12 mouse cellular contexts compared by ENCODE assay signal in genomic region chr4:139590446-139590845, GRCm38 (mm10). TPM values are rescaled to one million over a fixed set of nuclear protein-coding genes. Genes with fewer than 3 reads are reported as not detected.
DNase-seq lines count a peak whose midpoint lies in the region; ATAC-seq lines count a peak whose summit lies in the region.
"Had no signal": no experiment of that assay in that cellular context is flagged by ENCODE, and none has a peak within 500 bp of the region (broad histone marks: within the 10 kb centered on the region; RNA-seq: fewer than 3 reads in every experiment).

No protein-coding gene starts in this region.

- no peaks in the 10 kb centered on the region for H3K27me3 ChIP-seq in midbrain, embryonic 11.5 days (ENCODE audit: control insufficient read depth, insufficient read depth, low read length)
- H3K27me3 ChIP-seq in midbrain, embryonic 15.5 days (replicated peaks) = no peaks in the 10 kb centered on the region
- H3K27me3 ChIP-seq in limb, embryonic 11.5 days (ENCODE audit: control insufficient read depth, insufficient read depth, low read length) = no peaks in the 10 kb centered on the region

- H3K27ac ChIP-seq in midbrain, embryonic 11.5 days (ENCODE audit: low read depth, low read length) = peak overlapping the region; percentile 57
- no peak overlapping the region for H3K27ac ChIP-seq in midbrain, embryonic 15.5 days
- no peak overlapping the region for H3K27ac ChIP-seq in limb, embryonic 11.5 days (replicated peaks; ENCODE audit: low read depth, low read length)
- H3K27ac ChIP-seq: liver, embryonic 14.5 days had no signal

- no peak overlapping the region for H3K9ac ChIP-seq in midbrain, embryonic 11.5 days (ENCODE audit: low read length)
- H3K9ac ChIP-seq in midbrain, embryonic 15.5 days = no peak overlapping the region
- H3K9ac ChIP-seq in limb, embryonic 11.5 days (ENCODE audit: low read length) = peak overlapping the region; percentile 32; the same call in 1 of the 2 replicates
- H3K9ac ChIP-seq: liver, embryonic 14.5 days had no signal

- DNase-seq in midbrain, embryonic 11.5 days (ENCODE audit: low spot score, missing footprints) = peak; percentile 89
- DNase-seq in cerebellum, postnatal 25 days = peak; percentile 92 to 93
- peak; percentile 62 for DNase-seq in limb, embryonic 11.5 days (ENCODE audit: low spot score)
- no peak for DNase-seq in right cerebral cortex, postnatal 4 days
- DNase-seq in left cerebral cortex, adult 18-20 months (ENCODE audit: low spot score in 2 of 2) = no peak
- DNase-seq in layer of hippocampus, adult 9-10 months (ENCODE audit: low spot score) = no peak
- DNase-seq: kidney, postnatal 4 days; thymus, postnatal 36 days had no signal

- WGBS in midbrain, embryonic 11.5 days = 27% methylated on average over 4 of the region's 4 CpGs
- WGBS in midbrain, embryonic 15.5 days = 28% methylated on average over 4 of the region's 4 CpGs
- 15% methylated on average over 4 of the region's 4 CpGs for WGBS in limb, embryonic 11.5 days

- H3K4me1 ChIP-seq in midbrain, embryonic 11.5 days (ENCODE audit: control insufficient read depth, insufficient read depth, low read length) = peaks cover 12% of the 10 kb centered on the region
- peaks cover 16% of the 10 kb centered on the region for H3K4me1 ChIP-seq in midbrain, embryonic 15.5 days
- peaks cover 31% of the 10 kb centered on the region for H3K4me1 ChIP-seq in limb, embryonic 11.5 days (ENCODE audit: control insufficient read depth, insufficient read depth, low read length)

- H3K9me3 ChIP-seq in midbrain, embryonic 11.5 days (ENCODE audit: control insufficient read depth, low read length) = no peaks in the 10 kb centered on the region
- H3K9me3 ChIP-seq in midbrain, embryonic 15.5 days = no peaks in the 10 kb centered on the region
- H3K9me3 ChIP-seq in limb, embryonic 11.5 days (ENCODE audit: control insufficient read depth, low read length) = no peaks in the 10 kb centered on the region

- no peak overlapping the region for H3K4me3 ChIP-seq in midbrain, embryonic 11.5 days (ENCODE audit: low read depth, low read length)
- no peak overlapping the region for H3K4me3 ChIP-seq in midbrain, embryonic 15.5 days
- H3K4me3 ChIP-seq in limb, embryonic 11.5 days (ENCODE audit: low read depth, low read length) = no peak overlapping the region

- H3K4me2 ChIP-seq in midbrain, embryonic 11.5 days = no peak overlapping the region
- no peak overlapping the region for H3K4me2 ChIP-seq in midbrain, embryonic 15.5 days
- no peak overlapping the region for H3K4me2 ChIP-seq in limb, embryonic 11.5 days (ENCODE audit: low read depth, severe bottlenecking)

- no peaks in the 10 kb centered on the region for H3K36me3 ChIP-seq in midbrain, embryonic 11.5 days (ENCODE audit: control insufficient read depth, insufficient read depth, low read length)
- H3K36me3 ChIP-seq in midbrain, embryonic 15.5 days (replicated peaks) = no peaks in the 10 kb centered on the region
- no peaks in the 10 kb centered on the region; the same call in 1 of the 2 replicates for H3K36me3 ChIP-seq in limb, embryonic 11.5 days (ENCODE audit: control insufficient read depth, insufficient read depth, low read length)

- ATAC-seq in midbrain, embryonic 11.5 days (ENCODE audit: low FRiP score) = peak; percentile 68; the same call in 1 of the 2 replicates
- no peak for ATAC-seq in midbrain, embryonic 15.5 days (replicated peaks)
- ATAC-seq in limb, embryonic 11.5 days (ENCODE audit: insufficient number of reproducible peaks, low FRiP score, low TSS enrichment, low read depth) = no peak

RNA-seq across cellular contexts. Expression of gene Gm21969, which starts 12.5 kb away (rescaled TPM):
- not detected in 2 replicates for polyA plus RNA-seq in midbrain, embryonic 11.5 days (2014; fragmentation: Nextera tagmentation; extraction: Ambion mirVana)
- not detected in 2 replicates for polyA plus RNA-seq in midbrain, embryonic 15.5 days (2015; fragmentation: Nextera tagmentation; extraction: Ambion mirVana)
- not detected in 2 replicates for polyA plus RNA-seq in limb, embryonic 11.5 days (2014; fragmentation: Nextera tagmentation; extraction: Ambion mirVana)
- total RNA-seq in left cerebral cortex, adult 18-20 months (2021) = under 1 TPM in 1 of 2 experiments, not detected in 1; 0.12 TPM
- total RNA-seq: hematopoietic stem cell, adult 5-6 weeks had no signal
- polyA plus RNA-seq: liver, embryonic 14.5 days; small intestine, adult 2 months had no signal

RNA-seq across cellular contexts. Expression of gene Aldh4a1, which starts 32.2 kb away (rescaled TPM):
- 9.9 and 11.2 TPM in 2 replicates for polyA plus RNA-seq in midbrain, embryonic 11.5 days (2014; fragmentation: Nextera tagmentation; extraction: Ambion mirVana)
- polyA plus RNA-seq in midbrain, embryonic 15.5 days (2015; fragmentation: Nextera tagmentation; extraction: Ambion mirVana) = 27.1 and 32.0 TPM in 2 replicates
- polyA plus RNA-seq in limb, embryonic 11.5 days (2014; fragmentation: Nextera tagmentation; extraction: Ambion mirVana) = 15.4 and 17.0 TPM in 2 replicates
- total RNA-seq in left cerebral cortex, adult 18-20 months (2021) = 10 to 100 TPM; 17.6 to 19.1 TPM

Comparison
In these comparisons a context has a peak if more than half of its experiments do, and no peak if none do; other contexts are left out.
1. DNase-seq: peak in midbrain, embryonic 11.5 days (single experiment), cerebellum, postnatal 25 days (2 of 2) and limb, embryonic 11.5 days (single experiment); none in right cerebral cortex, postnatal 4 days (single experiment), left cerebral cortex, adult 18-20 months (0 of 2) and layer of hippocampus, adult 9-10 months (single experiment).